Mouse (Mus musculus) CH12.LX (cell line): ENCODE results near the gene Aff3.

Source experiments
- CHD2 ChIP-seq: IDR thresholded peaks from 2 replicates; pipeline ENCODE4 v1.6.1; 2011; ENCODE audit warnings: low read length, improper control_type of control experiment
- CTCF ChIP-seq, 2 experiments: IDR thresholded peaks in 1 of 2; conservative IDR thresholded peaks in 1 of 2; 2 replicates each; pipeline ENCODE4 v1.5.1; 2011 to 2012; ENCODE audit warnings: low read depth in 2 of 2, low read length in 2 of 2, improper control_type of control experiment in 1 of 2, inconsistent platforms in 1 of 2, mild to moderate bottlenecking in 1 of 2, moderate library complexity in 1 of 2
- E2F4 ChIP-seq: IDR thresholded peaks from 2 replicates; pipeline ENCODE4 v1.6.1; 2011; ENCODE audit warnings: low read depth, low read length, improper control_type of control experiment; ENCODE audit not compliant: insufficient replicate concordance
- EP300 ChIP-seq: IDR thresholded peaks from 2 replicates; pipeline ENCODE4 v1.6.1; 2011; ENCODE audit warnings: low read length, improper control_type of control experiment
- JUND ChIP-seq: conservative IDR thresholded peaks from 2 replicates; pipeline ENCODE4 v1.6.1; 2011; ENCODE audit warnings: low read depth, low read length, improper control_type of control experiment
- KAT2A ChIP-seq: IDR thresholded peaks from 2 replicates; pipeline ENCODE4 v1.6.1; 2012; ENCODE audit warnings: low read length, improper control_type of control experiment, inconsistent platforms; ENCODE audit not compliant: insufficient replicate concordance
- MAFK ChIP-seq: IDR thresholded peaks from 2 replicates; pipeline ENCODE4 v1.6.1; 2011; ENCODE audit warnings: low read length, improper control_type of control experiment; ENCODE audit not compliant: insufficient replicate concordance
- MAZ ChIP-seq: IDR thresholded peaks from 2 replicates; pipeline ENCODE4 v1.6.1; 2012; ENCODE audit warnings: low read depth, mild to moderate bottlenecking, inconsistent platforms, low read length, improper control_type of control experiment, moderate library complexity
- NELFE ChIP-seq: IDR thresholded peaks from 2 replicates; pipeline ENCODE4 v1.6.1; 2011; ENCODE audit warnings: low read depth, low read length, improper control_type of control experiment
- POLR2A ChIP-seq: IDR thresholded peaks from 2 replicates; pipeline ENCODE4 v1.6.1; 2011; ENCODE audit warnings: low read depth, mild to moderate bottlenecking, improper control_type of control experiment, low read length
- UBTF ChIP-seq: IDR thresholded peaks from 2 replicates; pipeline ENCODE4 v1.6.1; 2012; ENCODE audit warnings: low read depth, mild to moderate bottlenecking, inconsistent platforms, low read length, improper control_type of control experiment, moderate library complexity
- USF1 ChIP-seq: IDR thresholded peaks from 2 replicates; pipeline ENCODE4 v1.6.1; 2014; ENCODE audit warnings: low read depth, mild to moderate bottlenecking, inconsistent platforms, low read length, improper control_type of control experiment
- ZMIZ1 ChIP-seq: IDR thresholded peaks from 2 replicates; pipeline ENCODE4 v1.6.1; 2012; ENCODE audit warnings: low read depth, mild to moderate bottlenecking, inconsistent platforms, low read length, improper control_type of control experiment

DNA sequence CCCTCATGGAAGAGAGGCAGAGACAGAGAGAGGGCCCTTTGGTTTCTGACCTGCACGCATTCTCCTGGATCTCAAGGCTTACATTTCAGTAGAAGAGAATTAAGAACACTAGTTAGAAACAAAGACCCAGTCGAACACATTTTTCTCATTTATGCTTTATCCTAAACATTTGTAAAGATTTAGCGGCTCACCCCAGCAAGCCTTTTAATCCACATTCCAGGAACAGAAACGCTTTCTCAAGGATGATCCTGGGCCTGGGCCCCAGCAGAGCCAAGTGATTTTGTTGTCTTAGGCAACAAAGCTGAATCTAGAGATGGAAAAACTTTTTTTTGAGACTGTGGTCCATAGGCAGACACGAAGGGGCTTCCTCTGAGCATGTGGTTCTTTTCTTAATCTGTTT lies 23.5 kb upstream of the Aff3 start:
- no peak for TF ChIP-seq USF1
- no peak for TF ChIP-seq MAFK
- no peak for TF ChIP-seq CTCF (conservative IDR thresholded peaks at IDR 0.05 in 1 of 2, IDR thresholded peaks at IDR 0.05 in 1 of 2; ENCODE audit: low read depth in 2 of 2, low read length in 2 of 2)
- TF ChIP-seq NELFE: no peak
- TF ChIP-seq E2F4: no peak
- no peak for TF ChIP-seq MAZ
- TF ChIP-seq POLR2A: no peak
- no peak for TF ChIP-seq CHD2
- TF ChIP-seq ZMIZ1: no peak
- TF ChIP-seq EP300: no peak
- TF ChIP-seq KAT2A: no peak
- no peak for TF ChIP-seq JUND
- TF ChIP-seq UBTF: no peak
